Mouse (Mus musculus) gastrocnemius, postnatal 25 days (tissue): ENCODE measurements around the gene Nptx2. TPM values are rescaled to one million over a fixed set of nuclear protein-coding genes. Genes with fewer than 3 reads are reported as not detected.

Source experiments
- DNase-seq: peaks from one replicate; pipeline ENCODE4 v3.0.0; 2022
- long read RNA-seq, 2 experiments: library from polyadenylated mRNA; stranded (forward); transcript quantifications; one replicate each; pipeline ENCODE4 v2.0.0; 2021
- total RNA-seq, 2 experiments: library from RNA; stranded (reverse); gene quantifications; 1 replicate in 1 of 2; 2 replicates in 1 of 2; pipeline ENCODE4 v1.2.3; 2021

The Nptx2 gene
- under 1 TPM; 0.10 to 0.13 TPM for total RNA-seq
- long read RNA-seq, experiment 1: 0 reads
- long read RNA-seq, experiment 2: 0 reads

DNA sequence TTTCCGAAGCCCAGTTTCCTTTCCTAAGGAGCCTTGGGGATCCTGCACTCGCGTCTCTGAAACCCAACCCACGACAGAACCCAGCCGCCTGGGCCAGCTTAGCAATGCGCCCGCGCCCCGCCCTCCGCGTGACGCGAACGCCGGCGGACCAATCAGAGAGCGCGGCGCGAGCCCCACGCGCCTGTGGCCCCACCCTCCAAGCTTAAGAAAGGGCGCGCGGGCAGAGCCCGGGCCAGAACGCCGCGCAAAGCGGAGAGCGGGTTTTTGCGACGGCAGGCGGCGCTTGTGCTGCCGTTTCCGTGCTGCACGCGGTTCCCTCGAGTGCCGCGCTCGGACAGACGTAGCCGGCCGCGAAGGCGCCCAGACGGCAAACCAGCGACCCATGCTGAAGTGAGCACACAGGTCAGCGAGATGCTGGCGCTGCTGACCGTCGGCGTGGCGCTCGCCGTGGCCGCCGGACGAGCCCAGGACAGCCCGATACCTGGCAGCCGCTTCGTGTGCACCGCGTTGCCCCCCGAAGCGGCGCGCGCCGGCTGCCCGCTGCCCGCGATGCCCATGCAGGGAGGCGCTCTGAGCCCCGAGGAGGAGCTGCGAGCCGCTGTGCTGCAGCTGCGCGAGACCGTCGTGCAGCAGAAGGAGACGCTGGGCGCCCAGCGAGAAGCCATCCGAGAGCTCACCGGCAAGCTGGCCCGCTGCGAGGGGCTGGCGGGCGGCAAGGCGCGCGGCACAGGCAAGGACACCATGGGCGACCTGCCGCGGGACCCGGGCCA, at the start of gene Nptx2:
Gene Nptx2 (plus strand): TSS at position 250 of the 770 bp plus-strand sequence.
- DNase-seq: peak; percentile 69

DNA sequence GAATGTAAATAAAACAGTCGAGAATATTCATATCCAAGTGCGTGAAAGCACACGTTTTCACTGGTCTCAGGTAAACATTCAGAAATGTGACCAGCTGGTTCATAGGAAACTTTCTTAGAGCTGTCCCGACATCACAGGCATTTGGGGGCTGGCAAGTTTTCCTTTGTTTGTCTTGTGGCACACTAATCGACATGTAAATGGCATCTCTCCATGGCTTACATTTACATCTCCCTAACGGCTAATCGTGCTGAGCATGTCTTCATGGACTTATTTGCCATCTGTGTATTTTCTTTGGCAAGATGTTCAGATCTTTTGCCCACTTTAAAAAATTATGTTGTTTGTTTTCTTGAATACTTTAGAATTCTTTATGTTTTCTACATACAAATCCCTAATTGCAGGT, 49.2 kb upstream of the Nptx2 start:
- DNase-seq: no peak

DNA sequence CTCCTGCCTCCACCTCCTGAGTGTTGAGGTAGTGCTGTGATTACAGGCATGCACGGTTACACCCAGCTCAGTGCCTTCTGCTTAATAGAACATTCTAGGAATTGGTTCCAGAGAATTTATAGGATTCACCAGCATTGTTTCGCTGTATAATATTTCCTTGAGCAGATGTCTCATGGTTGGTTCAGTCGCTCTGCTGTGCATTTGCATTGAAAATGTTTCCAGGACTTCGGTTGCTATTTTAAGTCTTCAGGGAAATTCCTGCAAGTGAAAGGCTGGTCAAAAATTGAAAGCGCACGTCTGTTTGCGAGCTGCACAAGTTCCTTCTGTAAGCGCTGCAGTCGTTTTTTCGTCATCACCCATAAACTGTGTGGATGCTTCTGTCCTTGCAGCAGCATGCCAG, 41.5 kb upstream of the Nptx2 start:
- DNase-seq: no peak

DNA sequence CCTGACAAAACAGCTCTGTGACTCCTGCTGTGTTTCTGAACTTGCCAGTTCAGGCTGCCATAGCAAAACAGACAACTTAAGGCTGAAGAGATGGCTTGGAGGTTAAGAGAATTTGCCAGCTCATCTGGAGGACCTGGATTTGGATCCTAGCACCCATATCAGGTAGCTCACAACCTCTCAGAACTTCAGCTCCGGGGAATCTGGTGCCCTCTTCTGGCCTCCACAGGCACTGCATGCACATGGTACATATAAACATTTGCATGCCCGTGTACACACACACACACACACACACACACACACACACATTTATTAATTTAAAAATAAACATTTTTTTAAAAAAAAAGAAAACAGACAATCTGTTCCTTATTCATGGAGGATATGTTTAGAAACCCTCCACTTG, 40.0 kb upstream of the Nptx2 start:
- no peak for DNase-seq

- no peak for DNase-seq
Measured at GRCm38 (mm10) chr5:144506156-144506555, 39.5 kb upstream of the Nptx2 start.

- no peak for DNase-seq
Measured at GRCm38 (mm10) chr5:144506689-144507552, 38.8 kb upstream of the Nptx2 start.

DNA sequence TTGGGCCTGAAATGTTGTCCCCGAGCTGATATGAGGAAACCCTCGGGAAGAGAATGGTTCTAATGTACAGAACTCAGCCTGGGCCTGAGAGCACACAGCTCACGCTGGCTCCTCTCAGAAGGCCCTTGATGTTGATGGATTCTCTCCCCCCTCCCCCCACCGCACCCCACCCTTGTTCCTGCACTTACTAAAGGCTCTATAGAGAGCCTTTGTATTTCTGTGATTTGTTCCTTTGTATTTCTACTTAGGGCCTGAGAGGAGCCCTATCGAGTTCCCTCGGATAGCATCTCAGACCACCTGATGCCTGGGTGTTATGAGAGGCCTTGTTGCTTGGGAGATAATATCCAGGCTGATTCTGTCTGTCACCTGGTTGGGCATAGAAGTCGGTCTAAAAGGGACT, 36.3 kb upstream of the Nptx2 start:
- no peak for DNase-seq

DNA sequence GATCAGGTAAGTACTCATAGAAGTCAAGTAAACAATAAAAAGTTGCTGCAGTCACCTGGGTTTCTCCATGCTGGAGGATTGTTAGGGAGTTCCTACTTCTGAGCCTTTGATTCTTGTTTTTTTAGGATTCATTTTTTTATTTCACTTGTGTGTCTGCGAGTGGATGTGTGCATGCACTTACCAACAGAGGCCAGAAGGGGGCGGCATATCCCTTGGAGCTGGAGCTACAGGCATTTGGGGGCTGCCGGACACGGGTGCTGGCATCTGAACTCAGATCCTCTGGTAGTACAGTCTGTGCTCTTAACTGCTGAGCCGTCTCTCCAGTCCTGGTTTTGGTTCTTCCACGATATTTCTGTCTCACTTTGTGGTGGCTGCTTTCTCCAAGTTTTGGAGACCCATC, 31.0 kb upstream of the Nptx2 start:
- DNase-seq: no peak

GRCm38 (mm10) chr5:144515241-144515640, 30.5 kb upstream of the Nptx2 start:
- no peak for DNase-seq

DNA sequence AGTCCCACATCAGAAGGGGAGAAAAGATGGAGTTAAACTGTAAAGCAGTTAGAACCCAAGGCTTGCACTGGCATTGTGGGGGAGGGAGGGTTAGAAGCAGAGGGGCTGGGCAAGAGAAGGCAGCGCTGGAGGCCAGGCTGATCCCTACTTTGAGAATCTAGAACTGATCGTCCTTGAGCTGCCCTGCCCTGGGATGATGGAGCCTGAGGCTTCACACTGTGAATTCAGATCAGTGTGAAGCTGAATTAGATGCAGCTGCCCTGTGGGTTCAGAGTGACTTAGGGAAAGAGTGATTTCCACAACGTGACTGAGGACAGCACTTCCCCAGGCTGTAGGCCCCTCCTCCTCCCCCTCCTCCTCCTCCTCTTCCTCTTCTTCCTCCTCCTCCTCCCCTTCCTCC, 25.6 kb upstream of the Nptx2 start:
- no peak for DNase-seq

GRCm38 (mm10) chr5:144524774-144525173, 20.9 kb upstream of the Nptx2 start:
- no peak for DNase-seq

- DNase-seq: no peak
Measured at GRCm38 (mm10) chr5:144529123-144529522, 16.6 kb upstream of the Nptx2 start.

DNA sequence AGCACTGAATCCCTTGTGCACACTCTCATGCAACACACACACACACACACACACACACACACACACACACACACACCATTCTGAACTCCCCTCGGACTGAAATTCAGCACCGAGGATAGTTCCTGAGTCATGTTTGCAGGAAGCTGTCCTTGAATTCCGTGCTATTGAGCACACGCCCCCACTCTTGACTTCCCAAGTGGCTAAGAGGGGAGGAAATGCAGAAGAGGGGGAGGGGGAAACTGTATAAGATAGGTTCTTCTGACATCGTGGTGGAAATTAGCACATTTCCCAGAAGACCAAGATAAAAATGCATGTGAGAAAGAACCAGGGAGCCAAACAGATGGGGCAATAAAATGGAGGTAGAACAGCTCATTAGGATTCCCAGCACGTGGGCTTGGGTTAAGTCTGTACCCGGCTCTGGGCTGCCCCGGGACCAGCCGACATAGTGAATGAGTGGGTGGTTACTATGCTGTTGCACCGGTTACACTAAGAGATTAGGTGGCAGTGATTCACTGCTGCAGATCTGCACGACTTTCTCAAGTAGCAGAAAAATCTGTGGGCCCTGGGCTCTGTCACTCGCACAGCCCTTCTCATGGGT, 2.9 kb upstream of the Nptx2 start:
- DNase-seq: no peak

- no peak for DNase-seq
Measured at GRCm38 (mm10) chr5:144546423-144546995, 807 bp downstream of the Nptx2 start.

DNA sequence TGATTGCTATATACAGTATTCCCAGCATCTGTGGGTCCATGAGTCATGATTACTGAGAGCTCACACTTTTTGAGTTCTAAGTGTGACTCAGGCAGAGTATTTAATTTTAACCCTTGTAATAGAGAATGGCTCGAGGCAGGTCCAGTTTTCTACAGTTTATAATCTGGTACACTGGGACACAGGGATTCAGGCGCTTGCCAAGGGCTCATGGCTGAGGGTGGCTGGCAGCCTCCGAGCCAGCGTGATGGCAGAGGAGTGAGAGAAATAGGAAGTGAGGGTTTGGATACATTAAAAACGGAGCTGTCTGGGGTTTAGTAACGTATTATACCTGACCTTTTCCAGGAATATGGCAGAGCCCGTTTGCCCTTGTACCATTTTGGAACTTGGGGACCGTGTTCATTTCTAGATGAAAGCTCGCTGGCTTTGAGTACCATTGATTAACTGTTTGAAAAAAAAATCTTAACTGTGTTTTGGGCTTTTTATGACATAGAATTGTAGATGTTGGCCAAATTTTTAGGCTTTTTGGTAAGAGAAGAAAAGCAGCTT, 1.7 kb downstream of the Nptx2 start:
- no peak for DNase-seq

DNA sequence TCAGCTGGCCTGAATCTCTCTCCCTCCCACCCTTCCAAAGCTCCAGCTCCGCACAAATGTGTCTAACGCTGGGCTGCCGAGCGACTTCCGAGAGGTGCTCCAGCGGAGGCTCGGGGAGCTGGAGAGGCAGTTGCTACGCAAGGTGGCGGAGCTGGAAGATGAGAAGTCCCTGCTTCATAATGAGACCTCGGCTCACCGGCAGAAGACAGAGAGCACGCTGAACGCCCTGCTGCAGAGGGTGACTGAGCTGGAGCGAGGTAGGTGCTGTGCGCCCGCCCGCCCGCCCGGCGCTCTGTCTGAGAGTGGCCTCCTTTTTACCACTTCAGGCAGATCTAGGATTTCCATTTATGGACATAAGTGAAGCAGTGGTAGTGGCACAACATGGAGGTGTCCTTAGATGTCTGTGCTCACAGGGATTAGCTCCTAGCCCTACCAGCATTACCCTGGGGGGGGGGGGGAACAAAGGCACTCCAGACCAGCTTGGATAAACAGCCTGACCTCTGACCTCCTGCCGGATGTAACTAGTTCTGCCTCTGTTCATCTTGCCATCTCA, 2.5 kb downstream of the Nptx2 start:
- DNase-seq: no peak

DNA sequence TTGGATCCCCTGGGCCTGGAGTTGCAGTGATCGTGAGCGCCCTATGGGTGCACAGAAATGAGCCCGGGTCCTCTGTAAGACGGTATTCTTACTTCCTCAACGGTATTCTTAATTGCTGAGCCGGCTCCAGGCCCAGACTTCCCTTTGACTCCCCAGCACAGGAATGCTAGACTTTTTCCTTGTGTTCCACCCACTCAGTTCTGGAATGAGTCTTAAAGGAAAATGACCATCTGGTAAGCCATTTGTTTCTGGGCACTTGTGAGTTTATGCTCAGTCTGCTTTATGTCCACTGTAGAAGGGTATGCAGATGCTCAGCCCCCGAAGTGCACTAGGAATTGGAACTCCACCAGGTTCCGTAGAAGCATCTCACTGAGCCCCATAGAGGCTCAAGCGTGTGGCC, 4.3 kb downstream of the Nptx2 start:
- DNase-seq: no peak

DNA sequence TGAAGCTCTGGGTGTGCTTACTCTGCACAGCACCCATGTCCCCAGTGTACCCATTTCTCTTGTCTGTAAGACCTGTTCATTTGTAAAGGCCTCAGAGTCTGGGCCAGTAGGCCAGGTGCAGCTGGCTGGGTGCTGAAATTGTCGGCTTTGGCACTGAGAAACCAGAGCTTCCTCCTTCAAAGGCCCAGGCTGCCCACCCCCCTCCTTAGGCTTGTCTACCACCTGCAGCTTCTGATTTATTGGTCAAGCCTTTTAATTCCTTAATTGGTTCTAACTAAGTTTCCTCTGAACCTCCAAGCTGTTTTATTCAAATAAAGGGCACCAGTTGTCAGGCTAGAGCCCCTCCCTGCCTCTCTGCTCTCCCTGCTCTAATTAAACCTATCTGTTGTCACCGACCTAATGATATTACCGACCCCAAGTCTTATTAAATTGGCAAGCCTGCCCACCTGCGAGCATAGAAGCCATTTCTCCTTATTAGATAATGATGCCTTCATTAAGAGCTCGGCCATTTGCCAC, 5.0 kb downstream of the Nptx2 start:
- DNase-seq: no peak

GRCm38 (mm10) chr5:144556710-144557109, 11.0 kb downstream of the Nptx2 start:
- no peak for DNase-seq

DNA sequence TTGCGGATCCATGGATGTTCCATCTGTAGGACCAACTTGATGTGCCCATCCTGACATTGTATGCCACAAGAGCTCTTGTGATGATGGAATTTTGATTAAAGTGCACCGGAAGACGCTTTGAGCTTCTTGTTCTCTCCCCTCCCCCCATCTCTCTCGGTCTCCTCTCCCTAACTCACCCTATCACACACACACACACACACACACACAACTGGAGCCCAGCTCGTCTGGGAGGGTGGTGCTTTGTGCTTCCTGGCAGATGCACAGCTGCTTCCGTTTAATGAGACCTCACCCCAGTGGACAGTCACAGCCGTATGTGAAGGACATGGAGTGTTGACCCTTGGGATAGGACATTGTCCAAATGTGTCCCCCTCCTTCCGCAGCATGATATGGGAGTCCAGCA, 11.7 kb downstream of the Nptx2 start:
- no peak for DNase-seq

DNA sequence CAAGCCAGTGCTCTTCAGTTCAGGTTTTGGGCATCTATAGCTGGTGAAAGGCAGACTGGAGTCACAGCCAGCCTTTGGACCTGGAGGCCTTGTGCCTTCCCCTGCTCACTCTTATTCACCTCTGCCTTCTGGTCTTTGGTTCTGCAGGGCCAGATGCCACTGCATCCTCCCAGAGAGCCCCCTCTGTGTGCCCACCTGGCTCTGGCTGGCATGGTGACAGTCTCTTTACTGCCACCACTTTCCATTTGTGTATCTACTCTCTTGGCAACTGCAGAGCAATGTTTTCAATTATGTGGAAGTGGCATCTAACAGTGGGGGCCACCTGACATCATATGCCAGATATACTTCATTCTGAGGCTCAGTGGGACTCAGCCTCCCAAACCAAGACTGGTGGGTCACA, 12.8 kb downstream of the Nptx2 start:
- DNase-seq: no peak

DNA sequence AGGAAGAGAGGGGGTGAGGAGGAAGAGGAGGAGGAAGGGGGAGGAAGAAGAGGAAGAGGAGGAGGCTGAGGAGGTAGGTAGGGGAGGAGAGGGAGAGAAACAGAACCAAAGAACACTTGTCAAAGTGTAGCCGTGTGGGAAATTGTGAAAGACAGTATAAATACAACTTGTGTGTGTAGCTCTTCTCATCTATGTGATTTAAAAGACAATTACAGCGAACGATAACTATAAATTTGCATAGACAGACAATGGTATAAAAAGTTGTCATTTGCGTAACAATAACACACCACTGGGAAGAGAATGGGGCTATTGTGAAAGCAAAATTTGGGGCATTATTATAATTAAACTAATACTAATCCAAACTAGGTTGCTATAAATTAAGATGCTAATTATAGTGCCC, 20.0 kb downstream of the Nptx2 start:
- no peak for DNase-seq
